Mouse (Mus musculus): Measurements from ENCODE around the gene Alpk1.

GRCm38 (mm10) chr3:127765971-127766370, 14.4 kb downstream of the Alpk1 start:
- no peak for TF ChIP-seq CTCF (IDR thresholded peaks at IDR 0.05; ENCODE audit: low read depth)
- TF ChIP-seq EP300 (IDR thresholded peaks at IDR 0.05; ENCODE audit: low read depth): no peak

Measured in liver, embryonic 14.5 days (tissue).